Mouse (Mus musculus) neural tube, embryonic 12.5 days (tissue): ENCODE data around the gene Ensa. TPM values are rescaled to one million over a fixed set of nuclear protein-coding genes. Genes with fewer than 3 reads are reported as not detected.
"Not testable (repeated sequence)": the region's sequence is repeated elsewhere in the genome, so short reads cannot be mapped to it uniquely, and the experiment has no call there.

Source experiments
- ATAC-seq: fragments of 200-750 bp; cut with Nextera tagmentation; 2 replicates; pipeline ENCODE4 v1.8.0; 2017; ENCODE audit warnings: low read depth, mild to moderate bottlenecking, moderate TSS enrichment, moderate library complexity; ENCODE audit not compliant: low FRiP score
- H3K27ac ChIP-seq: fragments of 300-500 bp; sonication (generic); 2 replicates; pipeline ENCODE4 v1.5.1; 2016
- H3K27me3 ChIP-seq: fragments of 300-500 bp; sonication (generic); replicated peaks from 2 replicates; pipeline ENCODE4 v1.6.1; 2016; ENCODE audit warnings: mild to moderate bottlenecking
- H3K36me3 ChIP-seq: fragments of 300-500 bp; sonication (generic); 2 replicates; pipeline ENCODE4 v1.6.1; 2016; ENCODE audit warnings: mild to moderate bottlenecking
- H3K4me1 ChIP-seq: fragments of 300-500 bp; sonication (generic); 2 replicates; pipeline ENCODE4 v1.6.1; 2016
- H3K4me2 ChIP-seq: fragments of 300-500 bp; sonication (generic); replicated peaks from 2 replicates; pipeline ENCODE4 v1.6.1; 2016; ENCODE audit warnings: mild to moderate bottlenecking
- H3K4me3 ChIP-seq: fragments of 300-500 bp; sonication (generic); 2 replicates; pipeline ENCODE4 v1.5.1; 2016
- H3K9ac ChIP-seq: fragments of 300-500 bp; sonication (generic); 2 replicates; pipeline ENCODE4 v1.6.1; 2016; ENCODE audit warnings: mild to moderate bottlenecking
- H3K9me3 ChIP-seq: fragments of 300-500 bp; sonication (generic); 2 replicates; pipeline ENCODE4 v1.6.1; 2016; ENCODE audit warnings: mild to moderate bottlenecking
- WGBS: fragments of 180-500 bp; shearing (Covaris S2); methylation state at CpG from one replicate; pipeline ENCODE4 v1.1.7; 2016; 5-methylcytosine and 5-hydroxymethylcytosine counted together
- polyA plus RNA-seq: library from polyadenylated mRNA; unstranded; fragments of >200 nt; fragmentation: Nextera tagmentation; extraction: Ambion mirVana; gene quantifications from 2 replicates; pipeline ENCODE4 v1.2.1, GENCODE M21; 2016

The Ensa gene
- 95.0 and 95.8 TPM in 2 replicates for polyA plus RNA-seq

DNA sequence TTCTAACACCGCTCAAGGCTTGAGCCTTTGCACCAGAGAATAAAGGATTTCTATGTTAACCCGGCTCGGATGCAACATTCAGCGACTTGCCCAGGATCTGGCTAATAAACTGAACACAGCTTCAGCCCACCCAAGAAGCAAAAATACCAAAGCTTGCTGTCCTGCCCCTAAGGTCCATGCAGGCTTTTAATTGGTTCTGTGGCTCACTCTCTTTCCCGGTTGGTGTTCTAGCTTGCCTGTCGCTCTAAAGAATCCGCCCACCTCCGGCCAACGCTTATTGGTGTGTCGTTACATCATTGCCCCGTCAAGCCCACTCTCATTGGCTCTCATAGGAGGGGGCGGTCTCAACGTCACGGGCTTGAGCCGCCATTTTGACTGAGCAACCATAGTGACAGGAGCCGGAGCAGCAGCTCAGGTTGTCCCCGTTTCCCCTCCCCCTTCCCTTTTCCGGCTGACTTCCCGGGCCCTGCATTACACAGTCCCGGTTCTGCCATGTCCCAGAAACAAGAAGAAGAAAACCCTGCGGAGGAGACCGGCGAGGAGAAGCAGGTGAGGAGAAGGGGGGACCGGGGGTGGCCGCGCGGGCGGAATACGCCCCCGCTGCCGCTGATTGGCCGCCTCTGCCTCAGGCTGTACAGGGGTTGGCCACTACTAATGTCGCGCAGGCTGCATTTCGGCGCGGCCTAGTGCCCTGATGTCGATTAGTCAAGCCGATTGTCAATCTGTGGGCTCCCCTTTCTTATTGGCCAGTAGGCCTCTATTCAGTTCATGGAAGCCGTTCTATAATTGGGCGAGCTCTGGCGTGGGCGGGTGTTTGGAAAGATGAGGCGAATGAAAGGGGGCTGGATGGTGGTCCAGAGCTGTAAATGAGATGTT is at the start of gene Ensa:
Gene Ensa (plus strand): TSS at position 366 of the 876 bp plus-strand sequence.
- peak within 1 kb of the TSS; percentile 59 for H3K4me3 ChIP-seq
- peak within 1 kb of the TSS; percentile 58; the same call in 1 of the 2 replicates for H3K27ac ChIP-seq
- WGBS, result under 1% methylated on average over 42 of the region's 44 CpGs
- peak within 1 kb of the TSS; percentile 66 for H3K9ac ChIP-seq
- ATAC-seq, result peak; percentile 99
- H3K36me3 ChIP-seq, result peaks cover 38% of the 10 kb centered on the region
- H3K27me3 ChIP-seq, result no peaks in the 10 kb centered on the region
- peaks cover 18% of the 10 kb centered on the region for H3K4me1 ChIP-seq
- peak within 1 kb of the TSS; percentile 68 for H3K4me2 ChIP-seq
- H3K9me3 ChIP-seq, result no peaks in the 10 kb centered on the region

DNA sequence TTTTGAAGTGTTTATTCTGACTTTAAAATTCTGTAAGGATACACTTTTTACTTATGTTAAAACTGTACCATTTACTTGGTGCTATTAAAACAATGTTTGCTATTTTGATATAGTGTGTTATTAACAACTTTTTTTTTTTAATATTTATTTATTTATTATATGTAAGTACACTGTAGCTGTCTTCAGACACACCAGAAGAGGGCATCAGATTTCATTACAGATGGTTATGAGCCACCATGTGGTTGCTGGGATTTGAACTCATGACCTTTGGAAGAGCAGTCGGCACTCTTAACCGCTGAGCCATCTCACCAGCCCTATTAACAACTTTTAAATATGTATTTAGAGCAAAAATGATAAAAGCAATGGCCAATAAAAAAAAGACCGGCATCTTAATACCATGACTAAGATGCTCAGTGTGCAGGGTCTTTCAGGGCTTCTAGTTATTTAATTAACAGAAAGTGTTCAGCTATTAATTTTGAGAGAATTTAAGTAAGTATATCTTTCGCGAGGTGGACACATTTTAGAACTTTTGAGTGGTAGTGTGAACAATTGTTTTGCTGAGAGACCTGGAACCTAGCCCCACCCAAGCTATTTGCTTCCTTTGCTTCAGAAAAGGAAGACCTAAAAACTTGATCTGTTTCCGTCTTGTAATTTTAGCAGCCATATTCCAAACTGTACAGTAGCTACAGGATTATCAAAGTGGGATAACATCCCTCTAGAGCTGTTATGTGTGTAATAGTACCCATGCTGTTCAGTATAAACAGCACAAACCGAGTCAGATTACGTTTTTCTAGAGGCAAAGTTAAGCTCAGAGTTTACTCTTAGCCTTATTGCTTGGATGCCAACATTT is 36.8 kb upstream of the Ensa start:
- Histone ChIP-seq H3K9me3 (no peaks in the 10 kb centered on the region), H3K4me2 (peak overlapping the region; percentile 71), H3K4me1 (no peaks in the 10 kb centered on the region), H3K4me3 (peak overlapping the region; percentile 69), H3K9ac (no peak overlapping the region), H3K36me3 (peaks cover 8% of the 10 kb centered on the region), H3K27me3 (no peaks in the 10 kb centered on the region), H3K27ac (no peak overlapping the region)
- ATAC-seq, result peak; percentile 59; the same call in 1 of the 2 replicates
- 52% methylated on average over 8 of the region's 8 CpGs for WGBS

DNA sequence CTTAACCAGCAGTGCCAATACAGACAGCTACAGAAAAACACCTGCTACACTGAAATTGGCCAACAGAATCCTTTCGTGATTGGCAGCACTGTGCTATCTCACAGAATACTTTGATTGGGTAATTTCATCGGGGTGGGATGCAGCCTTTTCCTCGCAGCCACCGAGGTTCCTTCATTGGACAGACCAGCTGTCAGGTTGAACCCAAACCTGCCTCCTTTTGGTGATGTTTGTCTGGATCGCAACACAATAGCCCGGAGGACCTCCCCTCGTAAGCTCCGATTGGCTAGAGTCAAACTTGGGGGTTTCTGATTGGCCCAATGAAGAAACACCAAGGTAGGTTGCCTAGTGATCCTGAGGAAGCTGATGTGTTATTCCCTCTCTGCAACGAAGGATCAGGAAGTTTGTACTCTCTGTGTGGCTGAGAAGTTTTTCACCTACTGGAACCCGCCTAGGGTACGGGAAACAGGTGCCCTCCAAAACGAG is 36.1 kb upstream of the Ensa start, which contains the start of gene Golph3l:
Gene Golph3l (plus strand): TSS at position 331 of the 483 bp plus-strand sequence.
- Histone ChIP-seq H3K9me3 (no peaks in the 10 kb centered on the region), H3K27me3 (no peaks in the 10 kb centered on the region), H3K4me1 (no peaks in the 10 kb centered on the region), H3K4me3 (peak within 1 kb of the TSS; percentile 69), H3K9ac (peak within 1 kb of the TSS; percentile 62), H3K27ac (no peak within 1 kb of the TSS), H3K36me3 (peaks cover 9% of the 10 kb centered on the region), H3K4me2 (peak within 1 kb of the TSS; percentile 71)
- WGBS, result under 1% methylated on average over 12 of the region's 12 CpGs
- ATAC-seq, result peak; percentile 100

DNA sequence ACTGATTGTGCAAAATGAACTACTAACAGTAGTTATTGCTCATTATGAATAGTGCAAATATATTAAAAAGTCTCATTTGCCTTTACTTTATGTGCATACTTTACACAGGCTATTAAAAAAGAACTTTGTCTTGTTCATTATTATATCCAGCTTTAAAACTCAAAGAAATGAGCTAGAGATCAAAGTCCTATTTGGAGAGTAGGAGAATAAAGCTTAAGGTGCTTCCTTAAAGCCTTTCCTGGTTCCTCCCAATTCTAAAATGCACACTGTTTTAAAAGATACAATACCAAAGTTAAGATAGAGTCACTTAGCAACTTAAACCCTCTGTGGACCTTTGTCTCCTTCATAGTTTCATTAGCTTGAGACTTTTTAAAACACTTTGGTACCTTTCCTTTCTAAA is 26.1 kb upstream of the Ensa start:
- Histone ChIP-seq H3K4me3 (no peak overlapping the region), H3K27me3 (no peaks in the 10 kb centered on the region), H3K36me3 (peaks cover 25% of the 10 kb centered on the region; the same call in 1 of the 2 replicates), H3K27ac (no peak overlapping the region), H3K4me1 (no peaks in the 10 kb centered on the region), H3K9me3 (no peaks in the 10 kb centered on the region), H3K9ac (no peak overlapping the region), H3K4me2 (no peak overlapping the region)
- no peak for ATAC-seq

DNA sequence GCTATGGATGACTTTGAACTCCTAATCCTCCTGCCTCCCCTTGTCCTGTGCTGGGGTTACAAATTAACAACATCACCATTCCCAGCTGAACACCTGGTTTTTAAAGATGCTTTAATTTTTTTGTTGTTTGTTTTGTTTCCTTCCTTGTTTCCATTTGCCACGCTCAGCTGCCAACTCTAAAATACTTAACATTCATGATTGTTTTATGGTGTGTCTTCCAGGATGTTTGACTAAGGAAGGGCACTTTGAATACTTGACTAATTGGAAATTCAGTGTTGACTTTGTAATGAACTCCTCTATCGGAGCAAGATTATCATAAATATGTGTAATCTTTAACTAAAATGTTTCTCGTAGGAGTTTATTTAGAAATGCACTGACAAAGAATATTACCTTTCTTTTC is 23.5 kb upstream of the Ensa start:
- Histone ChIP-seq H3K27ac (no peak overlapping the region), H3K27me3 (no peaks in the 10 kb centered on the region), H3K4me2 (no peak overlapping the region), H3K9ac (no peak overlapping the region), H3K36me3 (peaks cover 13% of the 10 kb centered on the region; the same call in 1 of the 2 replicates), H3K9me3 (no peaks in the 10 kb centered on the region), H3K4me1 (no peaks in the 10 kb centered on the region), H3K4me3 (no peak overlapping the region)
- ATAC-seq, result no peak
- 94% methylated on average over 3 of the region's 3 CpGs for WGBS

DNA sequence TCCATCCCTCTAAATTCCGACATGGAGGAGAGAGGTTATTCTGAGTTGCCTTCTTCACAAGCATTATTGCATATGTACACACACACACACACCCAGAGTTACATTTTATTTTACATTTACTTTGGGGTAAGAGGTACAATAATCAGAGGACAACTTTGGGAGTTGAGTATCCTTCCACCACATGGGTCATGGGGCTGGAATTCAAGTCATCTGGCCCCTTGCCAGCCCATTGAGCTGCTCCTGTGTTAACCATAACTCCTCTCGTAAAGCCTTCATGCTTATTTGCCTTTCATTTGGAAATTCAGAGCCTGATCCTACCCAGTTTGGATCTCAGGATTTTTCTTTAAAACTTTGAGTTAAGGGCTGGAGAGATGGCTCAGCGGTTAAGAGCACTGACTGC is 18.7 kb upstream of the Ensa start:
- Histone ChIP-seq H3K4me3 (no peak overlapping the region), H3K27ac (no peak overlapping the region), H3K9me3 (no peaks in the 10 kb centered on the region), H3K4me1 (no peaks in the 10 kb centered on the region), H3K9ac (no peak overlapping the region), H3K27me3 (no peaks in the 10 kb centered on the region), H3K4me2 (no peak overlapping the region), H3K36me3 (peaks cover 32% of the 10 kb centered on the region)
- no peak for ATAC-seq
- 91% methylated on average over 3 of the region's 3 CpGs for WGBS

DNA sequence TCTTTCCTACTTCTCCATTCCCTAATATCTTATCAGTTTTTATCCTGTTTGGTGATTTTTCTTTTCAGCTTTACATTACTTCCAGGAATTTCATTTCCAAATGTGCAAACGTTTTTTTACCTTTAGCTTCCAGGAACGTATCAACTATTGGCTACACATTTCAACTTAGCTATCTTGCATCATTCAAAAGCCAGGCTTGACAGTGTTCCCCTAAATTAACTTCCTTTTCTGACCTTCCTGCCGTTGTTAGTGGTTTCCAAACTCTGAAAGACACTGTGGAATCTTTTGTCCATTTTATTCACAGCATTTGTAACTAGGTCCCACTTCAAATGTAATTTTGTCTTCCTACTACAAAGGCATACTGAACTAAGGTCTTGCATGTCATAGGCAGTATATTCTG is 15.6 kb upstream of the Ensa start:
- no peak overlapping the region for H3K27ac ChIP-seq
- WGBS, result 77% methylated on average over 3 of the region's 3 CpGs
- no peak overlapping the region for H3K4me3 ChIP-seq
- H3K36me3 ChIP-seq, result peaks cover 37% of the 10 kb centered on the region
- no peaks in the 10 kb centered on the region for H3K27me3 ChIP-seq
- H3K4me2 ChIP-seq, result no peak overlapping the region
- H3K4me1 ChIP-seq, result no peaks in the 10 kb centered on the region
- H3K9me3 ChIP-seq, result no peaks in the 10 kb centered on the region
- no peak overlapping the region for H3K9ac ChIP-seq
- no peak for ATAC-seq

DNA sequence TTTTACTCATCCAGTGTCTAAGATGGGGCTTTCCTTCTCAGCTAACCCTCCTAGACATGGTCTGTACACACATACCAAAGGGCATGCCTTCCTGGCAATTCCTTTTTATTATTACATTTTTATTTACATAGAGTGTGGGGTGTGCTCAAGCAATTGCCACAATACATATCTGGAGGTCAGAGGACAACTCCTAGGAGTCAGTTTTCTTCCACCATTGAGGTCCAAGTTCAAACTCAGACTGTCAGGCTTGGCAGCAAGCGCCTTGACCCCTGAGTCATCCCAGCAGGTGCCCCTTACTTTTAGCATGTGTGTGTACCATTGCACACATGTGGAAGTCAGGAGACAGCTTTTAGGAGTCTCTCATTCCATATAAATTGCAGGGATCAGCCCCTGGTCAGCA is 10.8 kb upstream of the Ensa start:
- H3K36me3 ChIP-seq, result peaks cover 40% of the 10 kb centered on the region
- no peaks in the 10 kb centered on the region for H3K27me3 ChIP-seq
- no peak for ATAC-seq
- H3K9ac ChIP-seq, result no peak overlapping the region
- no peak overlapping the region for H3K4me3 ChIP-seq
- 88% methylated on average over 1 of the region's 1 CpGs for WGBS
- no peaks in the 10 kb centered on the region for H3K4me1 ChIP-seq
- no peak overlapping the region for H3K4me2 ChIP-seq
- no peaks in the 10 kb centered on the region for H3K9me3 ChIP-seq
- no peak overlapping the region for H3K27ac ChIP-seq

DNA sequence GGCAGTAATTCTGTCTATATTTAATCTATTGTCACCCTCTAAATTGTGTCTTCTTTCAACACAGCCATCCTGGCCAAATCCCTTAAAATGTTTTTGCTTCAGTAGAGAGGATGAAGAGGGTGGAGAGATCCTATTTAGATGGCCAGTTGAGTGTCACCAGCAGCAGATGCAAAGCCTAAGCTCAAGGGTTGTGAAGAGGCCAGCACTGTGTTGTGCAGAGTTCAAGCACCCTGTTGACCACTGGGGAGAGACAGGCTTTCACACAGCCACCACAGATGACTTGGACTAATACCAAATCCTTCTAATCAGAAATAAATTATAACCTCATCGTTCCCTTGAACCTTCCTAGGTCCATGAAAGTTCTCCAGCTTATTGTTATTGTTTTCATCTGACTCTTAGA is 6.3 kb upstream of the Ensa start:
- 87% methylated on average over 1 of the region's 1 CpGs for WGBS
- Histone ChIP-seq H3K4me2 (no peak overlapping the region), H3K36me3 (peaks cover 37% of the 10 kb centered on the region), H3K27me3 (no peaks in the 10 kb centered on the region), H3K27ac (no peak overlapping the region), H3K9me3 (no peaks in the 10 kb centered on the region), H3K4me1 (no peaks in the 10 kb centered on the region), H3K4me3 (no peak overlapping the region), H3K9ac (no peak overlapping the region)
- no peak for ATAC-seq

DNA sequence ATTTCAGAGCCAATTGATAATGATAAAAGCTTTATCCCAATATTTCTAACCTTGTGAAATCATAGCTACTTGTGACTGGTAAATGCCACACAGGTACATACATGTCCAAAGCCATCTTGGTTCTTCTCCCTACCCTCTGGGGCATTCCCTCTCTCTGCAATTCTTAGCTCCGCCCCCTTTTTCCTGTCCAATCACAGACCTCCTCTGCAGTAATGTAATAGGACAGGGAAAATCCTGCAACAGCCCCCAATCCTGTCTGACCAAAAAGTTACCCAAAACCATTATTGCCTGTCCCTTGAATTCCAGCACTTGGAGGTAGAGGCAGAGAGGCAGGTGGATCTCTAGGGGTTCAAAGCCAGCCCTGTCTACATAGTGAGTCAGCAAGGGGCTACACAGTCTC is 3.6 kb upstream of the Ensa start:
- Histone ChIP-seq H3K36me3 (peaks cover 31% of the 10 kb centered on the region), H3K9ac (no peak overlapping the region), H3K27me3 (no peaks in the 10 kb centered on the region), H3K27ac (no peak overlapping the region), H3K4me3 (no peak overlapping the region), H3K9me3 (no peaks in the 10 kb centered on the region), H3K4me2 (no peak overlapping the region), H3K4me1 (peaks cover 12% of the 10 kb centered on the region)
- no peak for ATAC-seq
- 92% methylated on average over 1 of the region's 1 CpGs for WGBS

DNA sequence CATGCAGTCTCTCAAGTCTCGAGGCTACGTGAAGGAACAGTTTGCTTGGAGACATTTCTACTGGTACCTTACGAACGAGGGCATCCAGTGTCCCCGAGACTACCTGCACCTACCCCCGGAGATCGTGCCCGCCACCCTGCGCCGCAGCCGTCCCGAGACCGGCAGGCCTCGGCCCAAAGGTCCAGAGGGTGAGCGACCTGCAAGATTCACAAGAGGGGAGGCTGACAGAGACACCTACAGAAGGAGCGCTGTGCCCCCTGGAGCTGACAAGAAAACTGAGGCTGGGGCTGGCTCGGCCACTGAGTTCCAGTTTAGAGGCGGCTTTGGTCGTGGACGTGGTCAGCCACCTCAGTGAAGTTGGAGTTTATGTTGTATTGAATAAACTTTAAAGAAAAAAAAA is 2.4 kb upstream of the Ensa start:
- H3K9me3 ChIP-seq, H3K27me3 ChIP-seq, H3K9ac ChIP-seq, H3K27ac ChIP-seq, ATAC-seq, H3K4me2 ChIP-seq, H3K4me3 ChIP-seq: not testable (repeated sequence)
- H3K36me3 ChIP-seq, result peaks cover 30% of the 10 kb centered on the region
- 95% methylated on average over 20 of the region's 20 CpGs for WGBS
- H3K4me1 ChIP-seq, result peaks cover 18% of the 10 kb centered on the region

DNA sequence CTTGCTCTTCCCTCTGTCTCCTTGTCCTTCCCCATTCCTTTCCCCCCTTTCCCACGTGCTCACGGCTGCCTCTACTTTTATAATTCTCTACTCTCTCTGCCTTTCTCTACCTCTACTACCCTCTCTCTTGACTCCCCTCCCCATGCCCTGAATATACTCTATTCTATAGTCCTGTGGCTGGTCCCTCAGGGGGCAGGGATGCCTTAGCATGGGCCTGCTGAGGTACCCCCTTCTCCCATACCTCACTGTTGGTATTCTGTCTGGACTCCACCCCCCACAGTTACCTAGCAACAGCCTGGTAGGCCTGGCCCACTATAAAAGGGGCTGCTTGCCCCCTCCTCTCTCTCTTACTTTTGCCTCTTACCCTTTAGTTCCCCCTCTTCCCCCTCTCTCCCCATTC is 1.2 kb upstream of the Ensa start:
- Histone ChIP-seq H3K9ac (no peak overlapping the region), H3K4me3 (no peak overlapping the region), H3K27me3 (no peaks in the 10 kb centered on the region), H3K4me2 (no peak overlapping the region), H3K9me3 (no peaks in the 10 kb centered on the region), H3K27ac (no peak overlapping the region), H3K4me1 (peaks cover 18% of the 10 kb centered on the region), H3K36me3 (peaks cover 31% of the 10 kb centered on the region)
- WGBS, result 45% methylated on average over 2 of the region's 2 CpGs
- ATAC-seq, result no peak
